Mouse (Mus musculus) embryonic facial prominence, embryonic 13.5 days (tissue): ENCODE data around the gene Gstcd. TPM values are rescaled to one million over a fixed set of nuclear protein-coding genes. Genes with fewer than 3 reads are reported as not detected.

Source experiments
- ATAC-seq: fragments of 200-750 bp; cut with Nextera tagmentation; 2 replicates; pipeline ENCODE4 v1.8.0; 2017; ENCODE audit warnings: low read depth; ENCODE audit not compliant: insufficient number of reproducible peaks, insufficient read depth, low FRiP score, low TSS enrichment
- H3K27ac ChIP-seq: fragments of 300-500 bp; sonication (generic); 2 replicates; pipeline ENCODE4 v1.5.1; 2015; ENCODE audit warnings: moderate library complexity, mild to moderate bottlenecking, inconsistent platforms
- H3K27me3 ChIP-seq: fragments of 300-500 bp; sonication (generic); 2 replicates; pipeline ENCODE4 v1.6.1; 2015; ENCODE audit warnings: mild to moderate bottlenecking, inconsistent platforms
- H3K36me3 ChIP-seq: fragments of 300-500 bp; sonication (generic); 2 replicates; pipeline ENCODE4 v1.6.1; 2015; ENCODE audit warnings: mild to moderate bottlenecking, inconsistent platforms
- H3K4me1 ChIP-seq: fragments of 300-500 bp; sonication (generic); 2 replicates; pipeline ENCODE4 v1.6.1; 2015; ENCODE audit warnings: inconsistent platforms
- H3K4me2 ChIP-seq: fragments of 300-500 bp; sonication (generic); 2 replicates; pipeline ENCODE4 v1.6.1; 2015; ENCODE audit warnings: moderate library complexity, mild to moderate bottlenecking, inconsistent platforms
- H3K4me3 ChIP-seq: fragments of 300-500 bp; sonication (generic); 2 replicates; pipeline ENCODE4 v1.5.1; 2015; ENCODE audit warnings: mild to moderate bottlenecking, inconsistent platforms
- H3K9ac ChIP-seq: fragments of 300-500 bp; sonication (generic); 2 replicates; pipeline ENCODE4 v1.6.1; 2015; ENCODE audit warnings: mild to moderate bottlenecking, inconsistent platforms
- H3K9me3 ChIP-seq: fragments of 300-500 bp; sonication (generic); 2 replicates; pipeline ENCODE4 v1.6.1; 2016; ENCODE audit warnings: inconsistent platforms
- WGBS: fragments of 180-500 bp; shearing (Covaris S2); methylation state at CpG from one replicate; pipeline ENCODE4 v1.1.7; 2015; ENCODE audit warnings: mixed read lengths; 5-methylcytosine and 5-hydroxymethylcytosine counted together
- polyA plus RNA-seq: library from polyadenylated mRNA; unstranded; fragments of >200 nt; fragmentation: Nextera tagmentation; extraction: Ambion mirVana; gene quantifications from 2 replicates; pipeline ENCODE4 v1.2.1, GENCODE M21; 2015

The Gstcd gene
- 7.2 and 7.5 TPM in 2 replicates for polyA plus RNA-seq

DNA sequence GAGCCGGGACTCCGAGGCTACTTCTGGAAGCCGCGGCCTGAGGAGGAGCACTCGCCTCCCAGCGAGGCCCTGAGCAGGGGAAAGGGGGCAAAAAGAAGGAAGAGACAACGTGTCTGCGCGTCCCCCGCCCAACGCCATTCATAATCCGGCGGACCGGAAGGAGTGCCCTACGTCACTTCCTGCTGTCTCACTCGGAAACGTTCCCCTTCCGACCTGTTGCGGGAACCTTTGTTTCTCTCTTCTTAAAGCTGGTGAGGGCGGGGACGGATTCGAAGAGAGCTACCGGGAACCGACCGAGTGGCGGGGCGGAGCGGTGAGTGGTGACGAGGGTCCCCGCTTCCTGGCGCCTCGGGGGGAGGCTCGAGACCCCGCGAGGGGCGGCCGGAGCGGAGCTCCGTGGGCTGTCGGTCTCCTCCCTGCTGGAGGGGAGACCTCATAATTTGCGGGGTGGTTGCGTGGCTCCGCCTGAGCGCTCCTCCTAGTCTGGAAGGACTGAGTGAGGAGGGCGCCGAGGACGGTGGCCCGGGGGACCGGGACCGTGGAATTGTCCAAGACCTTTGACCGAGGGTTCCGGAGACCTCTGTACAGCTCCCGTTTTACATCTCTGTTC, at the start of gene Gstcd, which contains the start of gene Ints12:
TSS of gene Gstcd (minus strand) at position 370 of the 610 bp plus-strand sequence.
TSS of gene Ints12 (plus strand) at position 177 of the 610 bp plus-strand sequence.
- Histone ChIP-seq H3K4me3 (peak within 1 kb of the TSS; percentile 86), H3K27me3 (no peaks in the 10 kb centered on the region), H3K36me3 (no peaks in the 10 kb centered on the region), H3K9ac (peak within 1 kb of the TSS; percentile 96), H3K4me1 (peaks cover 13% of the 10 kb centered on the region), H3K27ac (peak within 1 kb of the TSS; percentile 99), H3K4me2 (peak within 1 kb of the TSS; percentile 63), H3K9me3 (no peaks in the 10 kb centered on the region)
- WGBS, result under 1% methylated on average over 53 of the region's 53 CpGs
- ATAC-seq, result peak; percentile 98

GRCm38 (mm10) chr3:133132611-133133010, 40.8 kb upstream of the Gstcd start:
- WGBS, result 62% methylated on average over 8 of the region's 8 CpGs
- H3K4me3 ChIP-seq, result no peak overlapping the region
- no peak for ATAC-seq

DNA sequence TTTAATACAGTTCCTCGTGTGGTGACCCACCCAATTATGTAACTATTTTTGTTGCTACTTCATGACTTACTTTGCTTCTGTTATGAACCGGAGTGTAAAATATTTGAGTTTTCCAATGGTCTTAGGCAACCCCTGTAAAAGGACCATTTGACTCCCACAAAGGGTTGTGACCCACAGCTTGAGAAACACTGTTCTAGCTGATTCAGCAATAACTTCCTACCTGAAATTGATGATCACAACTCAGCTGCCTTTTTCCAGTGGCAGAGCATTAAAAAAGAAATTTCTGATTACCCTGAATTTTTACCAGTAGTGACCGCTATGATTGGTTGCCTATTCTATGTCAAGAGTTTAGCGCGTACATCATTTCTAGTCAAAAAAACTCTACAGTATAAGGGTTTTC, 39.5 kb upstream of the Gstcd start:
- no peak overlapping the region for H3K27ac ChIP-seq
- H3K9me3 ChIP-seq, result no peaks in the 10 kb centered on the region
- no peak overlapping the region for H3K4me2 ChIP-seq
- H3K27me3 ChIP-seq, result no peaks in the 10 kb centered on the region
- no peaks in the 10 kb centered on the region for H3K4me1 ChIP-seq
- 92% methylated on average over 5 of the region's 5 CpGs for WGBS
- H3K36me3 ChIP-seq, result no peaks in the 10 kb centered on the region
- no peak for ATAC-seq
- no peak overlapping the region for H3K4me3 ChIP-seq
- H3K9ac ChIP-seq, result no peak overlapping the region

More at GRCm38 (mm10) chr3:133132611-133133010, 40.8 kb upstream of the Gstcd start:
- Histone ChIP-seq H3K27me3 (no peaks in the 10 kb centered on the region), H3K9me3 (no peaks in the 10 kb centered on the region), H3K4me1 (no peaks in the 10 kb centered on the region), H3K4me2 (no peak overlapping the region), H3K36me3 (no peaks in the 10 kb centered on the region), H3K27ac (no peak overlapping the region), H3K9ac (no peak overlapping the region)

- WGBS, result 21% methylated on average over 1 of the region's 1 CpGs
- no peak overlapping the region for H3K4me3 ChIP-seq
- no peak for ATAC-seq
- no peak overlapping the region for H3K9ac ChIP-seq
- H3K27me3 ChIP-seq, result no peaks in the 10 kb centered on the region
- peaks cover 14% of the 10 kb centered on the region for H3K36me3 ChIP-seq
- H3K9me3 ChIP-seq, result no peaks in the 10 kb centered on the region
- H3K27ac ChIP-seq, result peak overlapping the region; percentile 3; the same call in 1 of the 2 replicates
- H3K4me1 ChIP-seq, result no peaks in the 10 kb centered on the region
- no peak overlapping the region for H3K4me2 ChIP-seq
These were observed 21.4 kb upstream of the Gstcd start for GRCm38 (mm10) chr3:133113281-133113680.

DNA sequence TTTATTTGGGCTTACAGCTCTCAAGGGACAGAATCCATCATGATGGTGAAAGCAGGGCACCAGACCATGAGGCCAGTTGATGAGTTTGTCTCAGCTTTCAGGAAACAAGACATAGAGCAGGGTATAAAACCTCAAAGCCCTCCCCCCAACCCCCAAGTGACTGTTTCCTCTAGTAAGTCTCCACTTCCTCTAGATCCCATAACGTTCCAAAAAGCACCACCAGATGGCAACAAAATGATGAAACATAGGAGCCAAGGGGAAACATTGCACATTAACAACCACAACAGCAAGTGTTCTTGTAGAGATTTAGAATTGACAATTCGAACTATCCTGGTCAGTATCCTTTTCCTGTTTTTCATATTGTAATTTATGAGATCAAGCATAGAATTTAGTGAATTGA, 19.9 kb upstream of the Gstcd start:
- Histone ChIP-seq H3K27me3 (no peaks in the 10 kb centered on the region), H3K27ac (no peak overlapping the region), H3K36me3 (peaks cover 24% of the 10 kb centered on the region), H3K9me3 (no peaks in the 10 kb centered on the region), H3K4me2 (no peak overlapping the region), H3K4me3 (no peak overlapping the region), H3K9ac (no peak overlapping the region), H3K4me1 (no peaks in the 10 kb centered on the region)
- no peak for ATAC-seq
- 33% methylated on average over 2 of the region's 2 CpGs for WGBS

DNA sequence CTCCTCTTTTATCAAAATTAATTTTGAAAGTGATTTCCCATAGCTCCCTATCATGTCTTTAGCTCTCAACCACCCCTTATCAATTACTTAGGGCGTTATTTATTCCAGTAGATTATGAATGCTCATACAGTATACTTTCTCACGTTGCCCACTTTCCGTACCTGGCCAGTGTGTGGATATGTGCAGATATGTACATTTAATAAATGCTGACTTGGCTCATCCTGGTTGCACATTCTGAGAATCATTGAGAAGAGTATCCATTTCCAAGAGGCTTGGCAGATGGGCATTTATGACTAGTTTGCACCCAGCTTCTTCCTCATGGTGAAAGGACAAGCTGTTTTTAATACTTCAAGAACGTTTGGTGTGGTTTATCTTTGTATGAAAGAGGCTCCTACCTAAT, 18.0 kb upstream of the Gstcd start:
- H3K4me3 ChIP-seq, result no peak overlapping the region
- H3K4me1 ChIP-seq, result no peaks in the 10 kb centered on the region
- no peaks in the 10 kb centered on the region for H3K9me3 ChIP-seq
- peaks cover 38% of the 10 kb centered on the region for H3K36me3 ChIP-seq
- H3K27ac ChIP-seq, result no peak overlapping the region
- no peak for ATAC-seq
- no peak overlapping the region for H3K4me2 ChIP-seq
- no peaks in the 10 kb centered on the region for H3K27me3 ChIP-seq
- H3K9ac ChIP-seq, result no peak overlapping the region
- 85% methylated on average over 4 of the region's 4 CpGs for WGBS

DNA sequence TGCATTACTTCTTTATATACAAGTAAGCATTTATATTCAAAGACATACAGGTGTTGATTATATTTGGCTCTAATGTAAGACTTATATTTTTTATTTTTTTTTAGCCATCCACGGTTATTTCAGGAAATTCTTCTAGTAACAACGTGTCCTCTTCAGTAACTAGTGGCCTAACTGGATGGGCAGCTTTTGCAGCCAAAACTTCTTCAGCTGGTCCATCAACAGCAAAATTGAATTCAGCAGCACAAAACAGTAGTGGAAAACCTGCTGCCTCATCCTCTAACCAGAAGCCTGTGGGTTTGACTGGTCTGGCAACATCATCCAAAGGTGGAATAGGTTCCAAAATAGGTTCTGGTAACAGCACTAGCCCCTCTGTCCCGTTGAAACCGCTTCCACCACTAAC, 16.9 kb upstream of the Gstcd start:
- no peak overlapping the region for H3K4me2 ChIP-seq
- H3K4me3 ChIP-seq, result no peak overlapping the region
- H3K36me3 ChIP-seq, result peaks cover 46% of the 10 kb centered on the region
- WGBS, result 91% methylated on average over 4 of the region's 4 CpGs
- no peak for ATAC-seq
- no peak overlapping the region for H3K27ac ChIP-seq
- H3K27me3 ChIP-seq, result no peaks in the 10 kb centered on the region
- H3K4me1 ChIP-seq, result no peaks in the 10 kb centered on the region
- H3K9me3 ChIP-seq, result no peaks in the 10 kb centered on the region
- no peak overlapping the region for H3K9ac ChIP-seq

- H3K27me3 ChIP-seq, result no peaks in the 10 kb centered on the region
- H3K4me3 ChIP-seq, result no peak overlapping the region
- peaks cover 68% of the 10 kb centered on the region for H3K36me3 ChIP-seq
- H3K27ac ChIP-seq, result no peak overlapping the region
- no peak overlapping the region for H3K9ac ChIP-seq
- H3K4me2 ChIP-seq, result no peak overlapping the region
- H3K4me1 ChIP-seq, result no peaks in the 10 kb centered on the region
- no peak for ATAC-seq
- H3K9me3 ChIP-seq, result no peaks in the 10 kb centered on the region
- 90% methylated on average over 3 of the region's 3 CpGs for WGBS
These were observed 12.6 kb upstream of the Gstcd start for GRCm38 (mm10) chr3:133104436-133104835.

DNA sequence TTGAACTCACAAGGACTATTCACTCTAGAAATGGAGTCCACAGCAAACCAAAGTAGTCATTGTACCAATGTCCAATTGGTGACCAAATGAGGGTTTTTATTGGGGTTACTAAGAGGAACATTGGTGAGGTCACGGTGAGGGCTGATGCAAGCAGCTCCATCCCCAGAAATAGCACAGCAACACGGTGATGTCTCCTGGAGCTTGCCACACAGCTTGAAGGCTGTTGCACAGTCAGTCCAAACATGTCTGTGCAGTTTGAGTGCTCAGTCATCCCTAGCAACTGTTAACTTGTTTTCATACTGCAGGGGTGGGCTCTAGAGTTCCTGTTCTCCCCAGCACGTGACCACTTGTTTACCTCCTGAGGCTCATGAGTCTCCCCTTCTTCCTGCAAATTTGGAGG, 11.9 kb upstream of the Gstcd start:
- peaks cover 67% of the 10 kb centered on the region for H3K36me3 ChIP-seq

GRCm38 (mm10) chr3:133098909-133099308, 7.1 kb upstream of the Gstcd start:
- H3K4me3 ChIP-seq, result no peak overlapping the region
- no peaks in the 10 kb centered on the region for H3K4me1 ChIP-seq
- H3K36me3 ChIP-seq, result peaks cover 46% of the 10 kb centered on the region
- no peaks in the 10 kb centered on the region for H3K9me3 ChIP-seq
- no peak overlapping the region for H3K4me2 ChIP-seq
- WGBS, result 89% methylated on average over 2 of the region's 2 CpGs
- no peaks in the 10 kb centered on the region for H3K27me3 ChIP-seq
- no peak for ATAC-seq
- H3K27ac ChIP-seq, result no peak overlapping the region
- H3K9ac ChIP-seq, result no peak overlapping the region

More for the DNA sequence above, 11.9 kb upstream of the Gstcd start:
- 88% methylated on average over 3 of the region's 3 CpGs for WGBS
- H3K4me1 ChIP-seq, result no peaks in the 10 kb centered on the region
- H3K9me3 ChIP-seq, result no peaks in the 10 kb centered on the region
- H3K9ac ChIP-seq, result no peak overlapping the region
- ATAC-seq, result no peak
- H3K27ac ChIP-seq, result no peak overlapping the region
- H3K4me2 ChIP-seq, result no peak overlapping the region
- H3K27me3 ChIP-seq, result no peaks in the 10 kb centered on the region
- H3K4me3 ChIP-seq, result no peak overlapping the region

GRCm38 (mm10) chr3:133098336-133098735, 6.5 kb upstream of the Gstcd start:
- ATAC-seq, result no peak
- no peak overlapping the region for H3K4me3 ChIP-seq
- H3K9me3 ChIP-seq, result no peaks in the 10 kb centered on the region
- H3K36me3 ChIP-seq, result peaks cover 41% of the 10 kb centered on the region
- H3K27me3 ChIP-seq, result no peaks in the 10 kb centered on the region
- H3K4me1 ChIP-seq, result peaks cover 3% of the 10 kb centered on the region; the same call in 1 of the 2 replicates
- no peak overlapping the region for H3K27ac ChIP-seq
- WGBS, result 93% methylated on average over 4 of the region's 4 CpGs
- H3K4me2 ChIP-seq, result no peak overlapping the region
- no peak overlapping the region for H3K9ac ChIP-seq

GRCm38 (mm10) chr3:133097936-133098335, 6.1 kb upstream of the Gstcd start:
- Histone ChIP-seq H3K36me3 (peaks cover 40% of the 10 kb centered on the region), H3K4me2 (no peak overlapping the region), H3K4me3 (no peak overlapping the region), H3K9me3 (no peaks in the 10 kb centered on the region), H3K9ac (no peak overlapping the region), H3K27ac (no peak overlapping the region), H3K4me1 (peaks cover 7% of the 10 kb centered on the region), H3K27me3 (no peaks in the 10 kb centered on the region)
- ATAC-seq, result no peak
- WGBS, result 95% methylated on average over 6 of the region's 6 CpGs
